Mouse (Mus musculus) liver, embryonic 16.5 days (tissue): ENCODE measurements at regions not wholly inside any gene's neighbourhood (a gene's known extent, or its start where the extent isn't known, plus 50 kb on each side); places are given as distances from the start of the nearest gene placed in this dataset.

Source experiments
- ATAC-seq: fragments of 200-750 bp; cut with Nextera tagmentation; 2 replicates; pipeline ENCODE4 v1.8.0; 2017; ENCODE audit warnings: low read depth, mild to moderate bottlenecking, moderate number of reproducible peaks, moderate library complexity
- H3K27ac ChIP-seq: fragments of 300-500 bp; sonication (generic); 2 replicates; pipeline ENCODE4 v1.5.1; 2014; ENCODE audit warnings: mild to moderate bottlenecking, low read length
- H3K27me3 ChIP-seq: fragments of 300-500 bp; sonication (generic); 2 replicates; pipeline ENCODE4 v1.6.1; 2014; ENCODE audit warnings: low read depth, low read length, mixed read lengths; ENCODE audit not compliant: control insufficient read depth, insufficient read depth
- H3K36me3 ChIP-seq: fragments of 300-500 bp; sonication (generic); 2 replicates; pipeline ENCODE4 v1.6.1; 2014; ENCODE audit warnings: mild to moderate bottlenecking; ENCODE audit not compliant: control insufficient read depth, insufficient read depth
- H3K4me1 ChIP-seq: fragments of 300-500 bp; sonication (generic); 2 replicates; pipeline ENCODE4 v1.6.1; 2014; ENCODE audit warnings: low read depth, low read length, mixed read lengths; ENCODE audit not compliant: control insufficient read depth
- H3K4me2 ChIP-seq: fragments of 300-500 bp; sonication (generic); 2 replicates; pipeline ENCODE4 v1.6.1; 2014; ENCODE audit warnings: low read depth, low read length, mixed read lengths
- H3K4me3 ChIP-seq: fragments of 300-500 bp; sonication (generic); 2 replicates; pipeline ENCODE4 v1.5.1; 2014; ENCODE audit warnings: low read depth, mild to moderate bottlenecking, low read length
- H3K9ac ChIP-seq: fragments of 300-500 bp; sonication (generic); 2 replicates; pipeline ENCODE4 v1.6.1; 2014; ENCODE audit warnings: low read depth, low read length
- H3K9me3 ChIP-seq: fragments of 300-500 bp; sonication (generic); replicated peaks from 2 replicates; pipeline ENCODE4 v1.6.1; 2016; ENCODE audit warnings: low read length; ENCODE audit not compliant: control insufficient read depth
- WGBS: fragments of 180-500 bp; shearing (Covaris S2); extraction: QIAGEN DNeasy Blood & Tissue Kit; methylation state at CpG from one replicate; pipeline ENCODE4 v1.1.7; 2014; ENCODE audit not compliant: insufficient replicate concordance; 5-methylcytosine and 5-hydroxymethylcytosine counted together

DNA sequence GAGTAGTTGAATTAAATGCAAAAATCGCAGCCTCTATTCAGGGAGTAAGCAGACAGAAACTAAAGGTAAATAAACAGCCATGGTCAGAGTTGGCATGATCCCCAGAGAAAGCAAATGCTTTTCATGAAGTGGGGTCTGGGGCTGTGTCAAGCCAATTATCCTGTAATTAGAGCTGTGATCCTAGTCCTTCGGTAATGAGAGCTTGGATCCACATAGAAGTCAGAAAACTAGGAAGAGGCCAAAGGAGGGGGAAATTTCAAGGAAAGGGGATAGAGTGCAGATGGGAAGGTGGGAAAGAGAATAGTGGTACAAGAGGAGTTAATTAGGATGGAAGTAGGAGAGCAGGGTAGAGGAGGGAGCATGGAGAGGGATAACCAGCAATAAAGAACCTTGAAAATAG is 809.3 kb downstream of the Epha4 start:
- no peaks in the 10 kb centered on the region for H3K36me3 ChIP-seq
- WGBS, result 47% methylated on average over 2 of the region's 2 CpGs

GRCm38 (mm10) chr1:76717639-76718292 is 797.1 kb downstream of the Epha4 start:
- Histone ChIP-seq H3K4me2 (no peak overlapping the region), H3K4me1 (no peaks in the 10 kb centered on the region), H3K36me3 (no peaks in the 10 kb centered on the region), H3K27ac (no peak overlapping the region), H3K4me3 (no peak overlapping the region), H3K27me3 (no peaks in the 10 kb centered on the region), H3K9me3 (no peaks in the 10 kb centered on the region), H3K9ac (no peak overlapping the region)
- WGBS, result 71% methylated on average over 11 of the region's 11 CpGs
- ATAC-seq, result no peak

More for the DNA sequence above, 809.3 kb downstream of the Epha4 start:
- H3K4me2 ChIP-seq, result no peak overlapping the region
- ATAC-seq, result no peak
- H3K27me3 ChIP-seq, result no peaks in the 10 kb centered on the region
- H3K27ac ChIP-seq, result no peak overlapping the region
- H3K4me3 ChIP-seq, result no peak overlapping the region
- no peaks in the 10 kb centered on the region for H3K9me3 ChIP-seq
- H3K9ac ChIP-seq, result no peak overlapping the region
- H3K4me1 ChIP-seq, result no peaks in the 10 kb centered on the region

DNA sequence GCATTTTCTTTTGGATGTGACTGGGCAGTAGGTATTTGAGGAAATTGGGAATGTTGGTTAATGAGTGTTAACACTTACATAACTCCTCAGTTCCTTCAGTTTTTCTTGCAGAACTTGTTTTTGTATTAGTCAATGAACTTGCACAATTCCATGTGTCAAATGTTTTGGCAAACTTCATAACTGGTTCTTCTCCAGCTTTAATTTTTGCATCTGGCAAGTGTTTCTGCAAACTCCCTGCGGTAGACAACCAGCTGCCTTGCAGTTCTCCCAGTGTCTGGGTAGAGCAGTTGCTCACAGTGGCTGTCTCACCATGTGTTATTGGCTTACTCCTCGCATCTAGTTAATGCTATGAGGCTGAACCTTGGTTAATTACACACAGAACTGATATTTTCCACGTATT is 790.4 kb downstream of the Epha4 start:
- H3K27me3 ChIP-seq, result no peaks in the 10 kb centered on the region
- H3K4me1 ChIP-seq, result no peaks in the 10 kb centered on the region
- H3K4me3 ChIP-seq, result no peak overlapping the region
- WGBS, result 34% methylated on average over 3 of the region's 3 CpGs
- no peak overlapping the region for H3K9ac ChIP-seq
- ATAC-seq, result no peak
- no peak overlapping the region for H3K27ac ChIP-seq
- no peaks in the 10 kb centered on the region for H3K9me3 ChIP-seq
- H3K4me2 ChIP-seq, result no peak overlapping the region
- H3K36me3 ChIP-seq, result no peaks in the 10 kb centered on the region

GRCm38 (mm10) chr1:76737003-76737402 is 777.9 kb downstream of the Epha4 start:
- H3K27ac ChIP-seq, result no peak overlapping the region
- no peaks in the 10 kb centered on the region for H3K27me3 ChIP-seq
- no peaks in the 10 kb centered on the region for H3K9me3 ChIP-seq
- no peak overlapping the region for H3K4me2 ChIP-seq
- H3K4me1 ChIP-seq, result no peaks in the 10 kb centered on the region
- no peak for ATAC-seq
- WGBS, result 60% methylated on average over 1 of the region's 1 CpGs
- H3K36me3 ChIP-seq, result no peaks in the 10 kb centered on the region
- H3K4me3 ChIP-seq, result no peak overlapping the region
- H3K9ac ChIP-seq, result no peak overlapping the region

GRCm38 (mm10) chr1:76737663-76738062 is 777.2 kb downstream of the Epha4 start:
- Histone ChIP-seq H3K4me2 (no peak overlapping the region), H3K9ac (no peak overlapping the region), H3K4me3 (no peak overlapping the region), H3K27ac (no peak overlapping the region), H3K4me1 (no peaks in the 10 kb centered on the region), H3K27me3 (no peaks in the 10 kb centered on the region), H3K9me3 (no peaks in the 10 kb centered on the region), H3K36me3 (no peaks in the 10 kb centered on the region)
- no peak for ATAC-seq
- 68% methylated on average over 2 of the region's 2 CpGs for WGBS

DNA sequence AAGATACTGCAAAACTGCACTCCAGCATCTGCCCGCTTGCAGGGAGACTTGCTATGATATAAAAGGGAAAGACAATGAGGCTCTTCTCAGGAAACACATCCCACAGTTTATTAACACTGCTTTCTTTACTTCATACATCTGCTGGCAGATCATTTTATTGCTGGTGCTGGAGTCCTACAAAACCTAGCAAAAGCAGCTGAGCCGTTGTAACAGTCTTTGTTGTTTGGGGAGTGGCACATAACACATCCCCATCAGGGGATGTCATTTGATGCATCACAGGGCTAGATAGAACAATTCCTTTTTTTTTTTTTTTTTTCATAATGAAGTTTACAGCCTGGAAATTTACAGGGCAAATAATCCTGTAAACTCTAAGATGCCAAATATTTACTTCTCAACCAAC is 742.2 kb downstream of the Epha4 start:
- no peaks in the 10 kb centered on the region for H3K4me1 ChIP-seq
- H3K4me3 ChIP-seq, result no peak overlapping the region
- no peak overlapping the region for H3K27ac ChIP-seq
- H3K36me3 ChIP-seq, result no peaks in the 10 kb centered on the region
- no peak overlapping the region for H3K9ac ChIP-seq
- H3K9me3 ChIP-seq, result no peaks in the 10 kb centered on the region
- H3K4me2 ChIP-seq, result no peak overlapping the region
- ATAC-seq, result no peak
- 65% methylated on average over 2 of the region's 2 CpGs for WGBS
- H3K27me3 ChIP-seq, result no peaks in the 10 kb centered on the region

GRCm38 (mm10) chr1:76786871-76787270 is 728.0 kb downstream of the Epha4 start:
- no peak overlapping the region for H3K4me2 ChIP-seq
- H3K4me3 ChIP-seq, result no peak overlapping the region
- no peaks in the 10 kb centered on the region for H3K36me3 ChIP-seq
- 68% methylated on average over 2 of the region's 2 CpGs for WGBS
- H3K4me1 ChIP-seq, result no peaks in the 10 kb centered on the region
- no peak overlapping the region for H3K27ac ChIP-seq
- no peak overlapping the region for H3K9ac ChIP-seq
- H3K9me3 ChIP-seq, result no peaks in the 10 kb centered on the region
- H3K27me3 ChIP-seq, result no peaks in the 10 kb centered on the region
- no peak for ATAC-seq

DNA sequence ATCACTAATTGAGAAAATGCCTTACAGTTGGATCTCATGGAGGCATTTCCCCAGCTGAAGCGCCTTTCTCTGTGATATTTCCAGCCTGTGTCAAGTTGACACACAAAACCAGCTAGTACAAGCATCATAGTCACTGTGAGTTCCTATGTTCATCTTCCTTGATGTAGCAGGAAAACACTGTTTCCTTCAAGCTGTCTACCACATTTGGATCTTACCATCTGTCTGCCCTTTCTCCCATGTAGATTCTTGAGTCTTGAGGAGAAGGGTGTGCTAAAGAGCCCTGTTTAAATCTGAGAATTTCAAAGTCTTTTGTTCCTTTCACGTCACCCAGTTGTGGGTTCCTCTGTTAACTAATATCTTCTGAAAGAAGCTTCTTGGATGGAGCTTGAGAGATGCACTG is 721.5 kb downstream of the Epha4 start:
- no peaks in the 10 kb centered on the region for H3K9me3 ChIP-seq
- 53% methylated on average over 2 of the region's 2 CpGs for WGBS
- H3K4me2 ChIP-seq, result no peak overlapping the region
- H3K9ac ChIP-seq, result no peak overlapping the region
- H3K27me3 ChIP-seq, result no peaks in the 10 kb centered on the region
- H3K36me3 ChIP-seq, result no peaks in the 10 kb centered on the region
- no peaks in the 10 kb centered on the region for H3K4me1 ChIP-seq
- no peak overlapping the region for H3K4me3 ChIP-seq
- H3K27ac ChIP-seq, result no peak overlapping the region
- no peak for ATAC-seq

GRCm38 (mm10) chr1:76819906-76820305 is 695.0 kb downstream of the Epha4 start:
- no peaks in the 10 kb centered on the region for H3K4me1 ChIP-seq
- no peak overlapping the region for H3K27ac ChIP-seq
- no peak overlapping the region for H3K9ac ChIP-seq
- no peak for ATAC-seq
- 50% methylated on average over 1 of the region's 1 CpGs for WGBS
- no peak overlapping the region for H3K4me2 ChIP-seq
- no peaks in the 10 kb centered on the region for H3K9me3 ChIP-seq
- H3K27me3 ChIP-seq, result no peaks in the 10 kb centered on the region
- H3K4me3 ChIP-seq, result no peak overlapping the region
- H3K36me3 ChIP-seq, result no peaks in the 10 kb centered on the region
